Mouse (Mus musculus): ENCODE results near the gene Nell2. TPM values are rescaled to one million over a fixed set of nuclear protein-coding genes. Genes with fewer than 3 reads are reported as not detected.
"Not testable (repeated sequence)": the region's sequence is repeated elsewhere in the genome, so short reads cannot be mapped to it uniquely, and the experiment has no call there.

Nell2 gene
- polyA plus RNA-seq, 1 experiment from 2014 or later, result 1.1 TPM

DNA sequence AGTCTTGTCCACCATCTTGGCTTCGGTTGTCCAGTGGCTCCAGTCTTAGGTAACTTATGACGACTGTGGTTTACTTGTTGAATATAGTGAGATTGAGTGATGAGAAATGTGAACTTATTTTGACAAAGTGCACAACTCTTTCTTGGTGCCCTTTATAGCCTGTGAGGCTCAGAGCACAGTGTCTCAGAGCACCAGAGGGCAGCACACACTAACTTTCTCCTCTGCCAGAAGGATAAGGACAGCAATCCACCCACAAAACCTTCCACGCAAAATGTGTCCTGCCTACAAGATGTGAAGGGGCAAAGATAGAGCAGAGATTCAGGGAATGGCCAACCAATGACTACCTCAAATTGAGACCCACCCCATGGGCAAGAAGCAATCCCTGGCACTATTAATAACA is 256.2 kb downstream of the Nell2 start:
- H3K4me3 ChIP-seq, result no peak overlapping the region
- H3K9ac ChIP-seq, result no peak overlapping the region
- no peaks in the 10 kb centered on the region for H3K27me3 ChIP-seq (replicated peaks)
- no peak overlapping the region for H3K27ac ChIP-seq
- no peak overlapping the region for H3K4me2 ChIP-seq
- H3K36me3 ChIP-seq, result no peaks in the 10 kb centered on the region
- no peaks in the 10 kb centered on the region for H3K9me3 ChIP-seq (replicated peaks)
- no peak for ATAC-seq
- WGBS (ENCODE audit: insufficient replicate concordance), result 61% methylated on average over 3 of the region's 3 CpGs
- H3K4me1 ChIP-seq, result no peaks in the 10 kb centered on the region

DNA sequence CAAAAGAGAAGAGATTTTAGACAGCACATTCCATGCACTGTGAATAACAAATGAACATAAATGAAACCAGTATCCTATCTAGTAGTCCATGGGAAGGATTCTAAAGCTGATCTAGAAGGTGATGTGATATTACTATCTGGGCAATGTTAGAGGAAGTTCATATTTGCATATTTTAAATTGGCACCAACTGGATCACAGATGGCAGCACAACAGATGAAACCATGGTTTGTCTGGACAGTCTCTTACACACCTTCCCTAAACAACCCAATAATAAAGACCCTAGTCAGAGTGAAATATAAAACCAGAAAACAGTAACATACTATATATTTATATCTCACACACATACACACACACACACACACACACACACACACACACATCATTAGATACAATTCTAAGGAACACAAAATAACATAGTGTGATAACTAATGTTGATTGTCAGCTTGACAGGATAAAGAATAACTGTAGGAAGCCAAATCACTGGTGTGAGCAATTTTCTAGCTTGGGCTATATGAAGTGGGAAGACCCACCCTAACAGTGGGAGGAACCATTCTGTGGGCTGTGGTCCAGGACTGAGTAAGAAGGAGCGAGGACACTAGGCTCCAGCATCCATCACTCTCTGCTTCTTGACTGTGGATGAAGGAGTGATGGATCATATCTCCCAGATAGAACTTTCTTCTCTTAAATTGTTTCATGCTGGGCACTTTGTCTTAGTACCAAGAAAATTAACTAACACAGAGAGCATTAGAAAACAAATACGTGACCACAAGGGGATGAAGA is 268.5 kb downstream of the Nell2 start:
- H3K9ac ChIP-seq, result no peak overlapping the region
- no peaks in the 10 kb centered on the region for H3K27me3 ChIP-seq (replicated peaks)
- H3K4me3 ChIP-seq, result no peak overlapping the region
- no peaks in the 10 kb centered on the region for H3K36me3 ChIP-seq
- ATAC-seq, result no peak
- 62% methylated on average over 2 of the region's 2 CpGs for WGBS (ENCODE audit: insufficient replicate concordance)
- H3K4me2 ChIP-seq, result no peak overlapping the region
- H3K4me1 ChIP-seq, result no peaks in the 10 kb centered on the region
- H3K9me3 ChIP-seq (replicated peaks), result no peaks in the 10 kb centered on the region
- H3K27ac ChIP-seq, result no peak overlapping the region

DNA sequence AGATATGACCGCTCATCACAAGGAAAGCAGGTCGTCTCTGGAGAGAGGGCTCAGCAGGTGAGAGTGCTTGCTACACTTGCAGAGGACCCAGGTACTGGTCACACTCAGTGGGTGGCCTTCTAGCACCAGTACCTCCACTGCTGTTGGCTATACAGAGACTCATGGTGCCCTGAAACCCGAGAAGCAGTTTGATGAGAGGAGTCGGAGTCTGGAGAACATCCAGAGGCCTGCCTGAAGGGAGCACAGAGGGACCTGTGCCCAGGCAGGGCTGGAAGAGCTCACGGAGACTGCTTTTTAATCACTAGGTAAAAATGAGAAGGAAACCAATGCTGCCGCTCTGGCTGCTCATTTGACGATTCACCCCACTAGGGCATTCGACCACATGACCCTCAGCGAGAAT is 271.2 kb downstream of the Nell2 start:
- Histone ChIP-seq H3K9ac (no peak overlapping the region), H3K4me1 (no peaks in the 10 kb centered on the region), H3K36me3 (no peaks in the 10 kb centered on the region), H3K27me3 (replicated peaks) (no peaks in the 10 kb centered on the region), H3K27ac (no peak overlapping the region), H3K4me2 (no peak overlapping the region), H3K9me3 (replicated peaks) (no peaks in the 10 kb centered on the region; the same call in 1 of the 2 replicates), H3K4me3 (no peak overlapping the region)
- no peak for ATAC-seq
- WGBS (ENCODE audit: insufficient replicate concordance), result 59% methylated on average over 9 of the region's 9 CpGs

DNA sequence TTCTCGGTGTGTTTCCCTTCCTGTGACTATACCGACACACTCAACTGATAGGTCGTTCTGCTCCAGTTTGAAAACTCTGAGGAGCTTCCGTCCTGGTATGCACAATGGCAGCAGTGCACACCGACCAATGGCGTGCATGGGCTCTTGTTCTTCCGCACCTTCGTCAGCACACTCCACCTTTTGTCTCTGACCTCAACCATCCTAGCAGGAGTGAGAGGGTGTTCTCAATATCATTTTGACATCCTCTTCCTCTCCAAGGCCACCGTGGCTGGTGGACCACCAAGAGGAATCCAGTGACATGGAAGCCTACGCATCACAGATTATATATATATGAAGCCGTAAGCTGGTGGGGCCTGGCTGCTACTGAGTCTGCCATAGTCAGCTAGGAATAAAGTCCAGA is 282.8 kb downstream of the Nell2 start:
- Histone ChIP-seq H3K27me3 (replicated peaks) (no peaks in the 10 kb centered on the region), H3K36me3 (no peaks in the 10 kb centered on the region), H3K4me1 (no peaks in the 10 kb centered on the region), H3K27ac (no peak overlapping the region), H3K4me2 (no peak overlapping the region), H3K9me3 (replicated peaks) (0 out of 2 replicates have a peak, but pooled peaks cover 4% of the 10 kb centered on the region), H3K9ac (no peak overlapping the region), H3K4me3 (no peak overlapping the region)
- 75% methylated on average over 11 of the region's 11 CpGs for WGBS (ENCODE audit: insufficient replicate concordance)
- no peak for ATAC-seq

DNA sequence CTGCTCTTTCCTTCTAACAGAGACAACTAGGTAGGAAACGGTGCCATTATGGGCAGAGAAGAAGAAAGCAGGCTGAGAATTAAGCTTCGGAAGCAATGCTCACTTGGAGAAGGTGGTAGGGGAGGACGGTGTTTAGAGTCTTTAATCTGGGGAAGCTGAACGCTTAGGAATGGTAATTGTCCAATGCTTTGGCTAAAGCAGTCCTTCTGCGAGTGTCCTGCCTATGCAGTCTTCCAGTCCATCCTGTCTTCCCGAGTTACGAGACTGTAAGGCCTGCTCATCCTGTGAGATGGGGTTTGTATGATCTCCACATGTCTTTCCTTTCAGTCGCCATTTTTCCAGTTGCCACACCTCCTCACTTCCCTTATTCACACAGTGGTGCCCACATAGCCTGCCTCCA is 284.5 kb downstream of the Nell2 start:
- Histone ChIP-seq H3K4me3 (no peak overlapping the region), H3K27ac (no peak overlapping the region), H3K36me3 (no peaks in the 10 kb centered on the region), H3K9ac (no peak overlapping the region), H3K4me1 (no peaks in the 10 kb centered on the region), H3K9me3 (replicated peaks) (0 out of 2 replicates have a peak, but pooled peaks cover 5% of the 10 kb centered on the region), H3K4me2 (no peak overlapping the region), H3K27me3 (replicated peaks) (no peaks in the 10 kb centered on the region)
- ATAC-seq, result no peak
- 72% methylated on average over 8 of the region's 8 CpGs for WGBS (ENCODE audit: insufficient replicate concordance)

DNA sequence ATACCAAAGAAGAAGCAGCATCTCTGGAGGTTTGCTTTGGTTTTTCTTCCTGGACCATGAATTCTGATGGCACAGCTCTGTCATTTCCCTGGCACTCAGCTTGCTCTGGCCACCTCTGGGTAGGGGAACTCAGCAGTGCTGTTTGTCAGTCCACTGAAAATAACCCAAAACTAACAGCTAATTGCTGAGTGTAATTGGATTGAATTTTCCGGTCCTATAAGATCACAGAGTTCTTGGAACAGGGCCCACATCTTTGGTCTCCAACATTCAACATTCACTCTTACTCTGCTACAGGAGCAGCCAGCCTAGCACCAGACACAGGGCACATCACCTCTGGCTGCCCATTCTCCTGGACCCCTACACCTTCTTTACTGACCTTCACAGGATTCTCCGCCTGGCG is 287.2 kb downstream of the Nell2 start:
- Histone ChIP-seq H3K9me3 (replicated peaks) (0 out of 2 replicates have a peak, but pooled peaks cover 8% of the 10 kb centered on the region), H3K4me2 (no peak overlapping the region), H3K4me1 (no peaks in the 10 kb centered on the region), H3K27me3 (replicated peaks) (no peaks in the 10 kb centered on the region), H3K27ac (no peak overlapping the region), H3K9ac (no peak overlapping the region), H3K36me3 (no peaks in the 10 kb centered on the region), H3K4me3 (no peak overlapping the region)
- WGBS (ENCODE audit: insufficient replicate concordance), result 83% methylated on average over 3 of the region's 3 CpGs
- no peak for ATAC-seq

DNA sequence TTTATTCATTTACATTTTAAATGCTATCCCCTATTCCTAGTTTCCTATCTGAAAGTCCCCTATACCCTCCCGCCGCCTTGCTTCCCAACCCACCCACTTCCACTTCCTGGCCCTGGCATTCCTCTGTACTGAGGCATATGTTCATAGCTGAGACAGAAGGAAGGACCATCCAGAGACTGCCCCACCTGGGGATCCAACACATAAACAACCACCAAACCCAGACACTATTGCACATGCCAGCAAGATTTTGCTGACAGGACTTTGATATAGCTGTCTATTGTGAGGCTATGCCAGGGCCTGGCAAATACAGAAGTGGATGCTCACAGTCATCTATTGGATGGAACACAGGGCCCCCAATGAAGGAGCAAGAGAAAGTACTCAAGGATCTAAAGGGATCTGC is 291.3 kb downstream of the Nell2 start:
- H3K36me3 ChIP-seq; H3K9ac ChIP-seq; H3K27ac ChIP-seq; H3K4me2 ChIP-seq; H3K27me3 ChIP-seq (replicated peaks); ATAC-seq; H3K9me3 ChIP-seq (replicated peaks); H3K4me3 ChIP-seq; H3K4me1 ChIP-seq: not testable (repeated sequence)
- WGBS (ENCODE audit: insufficient replicate concordance), result 82% methylated on average over 2 of the region's 2 CpGs

DNA sequence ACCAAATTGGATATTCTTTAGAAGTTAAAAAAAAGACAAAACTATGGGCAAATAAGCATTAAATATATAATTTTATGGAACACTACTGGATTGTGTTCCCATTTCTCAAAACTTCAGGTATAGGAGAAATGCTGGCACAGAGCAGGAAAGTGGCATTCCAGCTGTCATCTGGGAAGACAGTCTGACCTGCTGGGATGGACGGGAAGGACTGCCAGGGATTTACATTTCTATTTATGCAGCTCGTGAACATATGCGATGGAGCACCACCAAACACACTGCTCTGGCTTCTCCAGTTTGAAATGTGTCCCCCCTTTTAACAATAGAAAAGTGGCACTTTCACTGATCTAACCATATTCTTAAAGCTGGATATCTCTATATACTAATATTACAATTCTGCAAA is 291.9 kb downstream of the Nell2 start:
- no peak for ATAC-seq
- Histone ChIP-seq H3K4me3 (no peak overlapping the region), H3K4me1 (no peaks in the 10 kb centered on the region), H3K9me3 (replicated peaks) (0 out of 2 replicates have a peak, but pooled peaks cover 8% of the 10 kb centered on the region), H3K9ac (no peak overlapping the region), H3K4me2 (no peak overlapping the region), H3K36me3 (no peaks in the 10 kb centered on the region), H3K27me3 (replicated peaks) (no peaks in the 10 kb centered on the region), H3K27ac (no peak overlapping the region)
- 83% methylated on average over 3 of the region's 3 CpGs for WGBS (ENCODE audit: insufficient replicate concordance)

DNA sequence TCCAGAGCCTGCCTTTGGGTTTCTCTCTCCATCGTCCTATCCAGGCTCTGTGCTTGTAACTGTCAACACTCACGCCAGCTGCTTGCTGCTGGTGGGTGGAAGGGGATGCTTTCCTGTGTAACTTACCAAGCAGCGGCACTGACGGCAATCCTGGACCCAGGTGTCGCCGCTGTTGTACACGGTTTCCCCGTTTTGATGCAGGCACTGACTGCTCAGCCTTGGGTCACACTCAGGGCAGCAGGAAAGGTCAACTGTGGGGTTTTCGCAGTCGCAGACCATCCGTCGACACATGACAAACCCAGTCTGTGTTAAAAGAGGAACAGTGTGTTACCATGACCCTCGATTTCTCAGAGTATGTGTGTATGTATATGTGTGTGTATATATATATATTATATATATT is 297.2 kb downstream of the Nell2 start:
- H3K9ac ChIP-seq, result no peak overlapping the region
- no peaks in the 10 kb centered on the region for H3K36me3 ChIP-seq
- no peaks in the 10 kb centered on the region for H3K4me1 ChIP-seq
- H3K9me3 ChIP-seq (replicated peaks), result no peaks in the 10 kb centered on the region
- no peak overlapping the region for H3K4me3 ChIP-seq
- no peak overlapping the region for H3K27ac ChIP-seq
- no peaks in the 10 kb centered on the region for H3K27me3 ChIP-seq (replicated peaks)
- WGBS (ENCODE audit: insufficient replicate concordance), result 74% methylated on average over 13 of the region's 13 CpGs
- ATAC-seq, result no peak
- no peak overlapping the region for H3K4me2 ChIP-seq

DNA sequence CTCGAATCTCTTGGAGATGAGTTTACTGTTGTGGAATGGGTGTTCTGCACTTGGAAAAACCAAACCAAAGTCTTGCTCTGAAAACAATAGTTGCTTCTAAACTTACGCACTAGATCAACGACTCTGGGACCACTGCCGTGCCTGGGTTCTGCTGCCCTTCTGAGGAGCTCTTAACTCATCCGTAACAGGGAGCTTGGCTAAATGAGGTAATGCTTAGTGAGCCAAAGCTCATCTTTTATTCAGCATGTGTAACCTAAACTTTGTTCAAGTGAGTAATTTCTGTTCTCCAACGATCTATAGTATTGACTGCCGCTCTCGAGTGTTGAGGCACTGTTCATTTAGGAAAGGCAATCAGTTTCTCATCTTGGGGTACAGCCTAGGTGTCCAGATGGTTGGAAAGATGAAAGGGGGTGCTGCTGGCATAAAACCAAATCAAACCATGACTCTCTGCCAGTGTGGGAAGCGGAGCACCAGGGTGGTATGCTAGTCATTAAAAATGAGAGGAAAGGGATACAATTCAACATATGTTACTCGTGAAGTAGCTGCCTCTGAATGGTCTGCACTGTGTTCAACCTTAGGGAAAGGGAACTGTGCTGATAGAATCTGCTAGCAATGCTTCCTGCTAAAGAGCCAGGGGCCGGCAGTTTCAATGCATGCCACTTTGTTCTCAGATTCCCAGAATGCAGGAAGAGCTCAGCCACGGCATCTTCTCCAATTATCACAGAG is 311.6 kb downstream of the Nell2 start:
- H3K9ac ChIP-seq, result no peak overlapping the region
- H3K27me3 ChIP-seq (replicated peaks), result no peaks in the 10 kb centered on the region
- H3K4me1 ChIP-seq, result no peaks in the 10 kb centered on the region
- H3K9me3 ChIP-seq (replicated peaks), result peaks cover 13% of the 10 kb centered on the region; the same call in 1 of the 2 replicates
- no peak overlapping the region for H3K4me2 ChIP-seq
- no peak for ATAC-seq
- H3K4me3 ChIP-seq, result no peak overlapping the region
- WGBS (ENCODE audit: insufficient replicate concordance), result 71% methylated on average over 12 of the region's 12 CpGs
- no peak overlapping the region for H3K27ac ChIP-seq
- H3K36me3 ChIP-seq, result no peaks in the 10 kb centered on the region

DNA sequence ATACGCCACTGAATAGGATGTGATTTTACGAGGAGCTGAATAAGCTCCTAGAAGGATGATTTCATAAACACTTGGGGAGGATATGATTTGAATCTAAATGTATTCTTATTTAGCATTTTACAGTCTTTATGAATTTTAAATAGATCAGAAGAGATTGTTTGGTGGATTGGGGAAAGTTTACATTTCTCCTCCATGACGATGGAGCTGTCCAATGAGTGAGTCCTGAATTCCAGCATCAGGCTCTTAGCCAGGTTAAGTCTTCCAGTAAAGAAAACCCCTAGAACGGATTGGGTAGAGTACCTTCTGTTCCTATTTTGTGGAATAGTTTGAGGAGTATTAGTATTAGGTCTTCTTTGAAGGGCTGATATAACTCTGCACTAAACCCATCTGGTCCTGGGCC is 317.8 kb downstream of the Nell2 start:
- no peak overlapping the region for H3K27ac ChIP-seq
- H3K36me3 ChIP-seq, result no peaks in the 10 kb centered on the region
- H3K4me1 ChIP-seq, result no peaks in the 10 kb centered on the region
- 59% methylated on average over 4 of the region's 4 CpGs for WGBS (ENCODE audit: insufficient replicate concordance)
- 0 out of 2 replicates have a peak, but pooled peaks cover 6% of the 10 kb centered on the region for H3K9me3 ChIP-seq (replicated peaks)
- no peak overlapping the region for H3K4me2 ChIP-seq
- no peaks in the 10 kb centered on the region for H3K27me3 ChIP-seq (replicated peaks)
- no peak for ATAC-seq
- no peak overlapping the region for H3K4me3 ChIP-seq
- H3K9ac ChIP-seq, result no peak overlapping the region

DNA sequence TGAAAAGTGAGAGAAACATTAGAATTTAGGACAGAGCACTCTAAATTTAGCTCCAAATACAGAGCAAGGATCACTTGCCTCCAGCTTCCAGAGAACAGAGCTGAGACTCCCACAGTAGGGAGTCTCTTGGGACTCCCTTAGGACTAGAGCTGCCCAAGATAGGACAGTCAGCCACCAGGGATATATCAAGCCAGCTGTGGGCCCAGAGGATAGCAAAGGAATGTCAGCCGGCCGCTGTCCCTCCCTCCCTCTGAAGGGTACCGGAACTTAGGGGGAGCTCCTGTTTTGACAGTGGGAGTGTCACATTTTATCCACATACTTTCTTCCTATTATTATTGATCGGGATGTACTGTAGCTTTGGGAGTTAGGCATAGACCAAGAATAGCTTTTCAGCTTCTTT is 319.2 kb downstream of the Nell2 start:
- 56% methylated on average over 4 of the region's 4 CpGs for WGBS (ENCODE audit: insufficient replicate concordance)
- Histone ChIP-seq H3K4me1 (no peaks in the 10 kb centered on the region), H3K9me3 (replicated peaks) (0 out of 2 replicates have a peak, but pooled peaks cover 3% of the 10 kb centered on the region), H3K4me2 (no peak overlapping the region), H3K27me3 (replicated peaks) (no peaks in the 10 kb centered on the region), H3K4me3 (no peak overlapping the region), H3K36me3 (no peaks in the 10 kb centered on the region), H3K27ac (no peak overlapping the region), H3K9ac (no peak overlapping the region)
- ATAC-seq, result no peak

Data from liver, embryonic 12.5 days (tissue).